Mouse (Mus musculus) cerebellum, adult 11-12 months (tissue): ENCODE results near the gene Usp54.
"Not testable (repeated sequence)": the region's sequence is repeated elsewhere in the genome, so short reads cannot be mapped to it uniquely, and the experiment has no call there.

Experiments
- DNase-seq: peaks from one replicate; pipeline ENCODE4 v3.0.0; 2022

Gene Usp54

DNA sequence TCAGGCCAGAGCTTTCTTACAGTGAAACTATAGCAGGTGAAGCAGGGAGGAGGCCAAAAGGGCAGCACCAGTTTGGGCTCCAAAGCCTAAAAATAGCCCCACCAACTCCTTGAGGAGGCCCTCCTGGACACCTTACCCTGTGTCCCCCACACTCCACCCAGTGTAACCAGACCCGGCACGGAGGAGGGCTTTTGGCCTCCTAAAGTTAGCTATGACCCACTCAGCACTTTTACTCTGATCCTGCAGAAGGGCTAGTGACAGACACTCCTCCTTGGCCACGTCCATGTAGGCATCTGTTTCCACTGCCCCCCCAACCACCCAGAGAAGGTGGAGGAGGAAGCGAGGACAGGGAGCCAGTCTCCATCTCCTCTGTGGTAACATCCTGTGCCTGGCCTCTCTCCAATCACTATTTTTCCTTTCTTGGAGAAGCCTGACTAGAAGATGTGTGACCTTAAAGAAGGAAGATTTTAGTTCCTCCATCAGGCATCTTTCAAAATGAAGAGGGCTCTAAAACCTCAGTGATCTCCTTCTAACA, 10.9 kb upstream of the Usp54 start:
- no peak for DNase-seq

DNA sequence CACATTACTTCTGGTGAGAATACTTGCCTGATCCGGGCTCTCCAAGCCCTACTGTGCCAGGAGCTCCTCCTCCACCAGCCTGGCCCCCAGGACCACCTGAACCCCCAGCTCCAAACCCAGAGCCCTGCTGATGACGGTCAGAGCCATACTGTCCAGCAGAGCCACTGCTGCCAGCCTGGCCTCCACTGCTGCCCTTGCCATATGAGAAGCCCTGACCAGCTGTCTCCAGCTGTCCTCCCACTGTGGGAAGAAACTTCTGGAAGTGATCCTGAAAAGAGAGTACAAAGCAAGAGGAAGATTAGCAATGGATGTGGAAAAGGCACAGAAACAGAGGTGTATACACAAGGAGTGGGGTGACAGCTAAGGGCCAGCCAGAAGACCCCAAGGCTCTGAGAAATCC, 10.1 kb upstream of the Usp54 start:
- no peak for DNase-seq

GRCm38 (mm10) chr14:20646381-20646780, 5.5 kb upstream of the Usp54 start:
- DNase-seq, result no peak

GRCm38 (mm10) chr14:20645547-20645946, 4.7 kb upstream of the Usp54 start:
- DNase-seq, result no peak

DNA sequence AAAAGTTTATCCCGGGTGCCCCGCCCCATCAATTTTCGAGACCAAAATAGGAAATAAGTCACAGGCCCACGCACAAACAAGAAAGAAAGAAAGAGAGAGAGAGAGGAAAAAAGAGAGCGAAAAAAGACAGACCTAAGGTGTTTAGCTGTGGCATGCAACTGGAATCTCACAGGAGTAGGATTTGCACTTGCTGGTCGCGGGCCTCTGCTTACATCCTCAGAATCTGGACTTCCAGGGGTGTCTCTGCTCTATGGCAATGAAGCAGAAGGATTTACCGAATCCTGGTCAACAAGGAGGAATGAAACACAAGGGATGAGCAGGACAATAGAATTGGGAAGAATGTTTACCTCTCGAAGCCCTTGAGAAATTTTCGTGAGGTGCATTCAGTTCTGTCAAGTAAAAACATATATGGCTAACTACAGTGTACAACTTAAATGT, 594 bp upstream of the Usp54 start:
- DNase-seq, result no peak

- peak; percentile 51 for DNase-seq
Measured at GRCm38 (mm10) chr14:20639918-20640619, 794 bp downstream of the Usp54 start.

DNA sequence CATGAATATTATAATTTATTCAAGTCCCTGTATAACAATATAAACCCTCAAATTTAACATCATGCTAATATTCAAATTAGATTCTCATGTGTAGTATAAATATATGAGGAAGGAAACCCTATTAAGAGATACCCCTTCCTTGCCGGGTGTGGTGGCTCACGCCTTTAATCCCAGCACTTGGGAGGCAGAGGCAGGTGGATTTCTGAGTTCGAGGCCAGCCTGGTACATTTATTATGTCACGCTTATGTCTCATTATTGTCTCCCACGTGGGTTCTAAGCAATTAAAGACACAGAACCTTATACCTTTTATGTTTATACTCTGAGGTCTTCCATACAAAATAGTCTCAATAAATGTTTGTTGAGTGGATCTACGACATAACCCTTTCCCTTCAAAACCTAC, 2.2 kb downstream of the Usp54 start:
- DNase-seq, result no peak

DNA sequence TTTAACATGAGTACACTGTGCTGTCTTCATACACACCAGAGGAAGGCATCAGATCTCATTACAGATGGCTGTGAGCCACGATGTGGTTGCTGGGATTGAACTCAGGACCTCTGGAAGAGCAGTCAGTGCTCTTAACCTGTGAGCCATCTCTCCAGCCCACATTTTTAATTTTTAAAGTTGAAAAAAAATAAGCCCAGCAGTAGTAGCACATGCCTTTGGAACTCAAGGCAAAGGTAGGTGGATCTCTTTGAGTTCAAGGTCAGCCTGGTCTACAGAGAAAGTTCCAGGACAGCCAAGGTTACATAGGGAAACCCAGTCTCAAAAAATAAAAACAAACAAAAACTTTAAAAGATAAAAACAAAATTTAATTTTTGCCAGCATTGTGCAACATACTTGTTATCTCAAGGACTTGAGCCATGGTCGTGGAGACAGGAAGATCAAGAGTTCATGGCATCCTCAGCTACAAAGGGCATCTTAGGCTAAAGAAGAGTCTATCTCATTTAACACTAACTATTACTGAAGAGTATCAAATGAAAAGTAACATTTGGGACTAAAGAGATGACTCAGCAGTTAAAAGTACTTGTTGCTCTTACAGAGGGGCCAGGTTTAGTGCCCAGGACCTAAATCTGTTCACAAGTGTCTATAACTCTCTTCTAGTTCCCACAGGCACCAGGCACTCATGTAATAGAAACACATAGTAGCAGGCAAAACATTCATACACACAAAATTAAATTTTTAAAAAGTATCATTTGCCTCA, 2.9 kb downstream of the Usp54 start:
- DNase-seq, result no peak

GRCm38 (mm10) chr14:20636968-20637367, 3.9 kb downstream of the Usp54 start:
- not testable (repeated sequence) for DNase-seq

GRCm38 (mm10) chr14:20635546-20635945, 5.3 kb downstream of the Usp54 start:
- no peak for DNase-seq

DNA sequence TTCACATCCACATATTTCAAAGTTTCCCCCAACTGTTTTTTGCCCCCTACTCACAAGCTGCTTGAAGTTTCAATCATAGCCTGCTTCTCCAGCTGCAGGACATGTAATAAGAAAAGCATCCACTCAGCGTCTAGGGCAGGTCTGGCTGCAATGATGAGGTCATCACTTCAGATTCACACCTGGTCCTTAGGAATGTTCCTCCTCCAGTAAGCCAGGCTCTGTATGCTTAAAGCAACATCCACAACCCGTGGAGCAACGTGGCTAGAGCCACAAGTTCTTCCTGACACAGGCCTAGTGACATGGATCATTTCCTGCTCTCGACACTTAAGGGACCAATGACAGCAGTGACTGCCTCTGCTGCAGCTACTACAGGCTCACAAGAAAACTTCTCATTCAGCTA, 9.6 kb downstream of the Usp54 start:
- no peak for DNase-seq

GRCm38 (mm10) chr14:20626971-20627370, 13.9 kb downstream of the Usp54 start:
- peak; percentile 37 for DNase-seq

DNA sequence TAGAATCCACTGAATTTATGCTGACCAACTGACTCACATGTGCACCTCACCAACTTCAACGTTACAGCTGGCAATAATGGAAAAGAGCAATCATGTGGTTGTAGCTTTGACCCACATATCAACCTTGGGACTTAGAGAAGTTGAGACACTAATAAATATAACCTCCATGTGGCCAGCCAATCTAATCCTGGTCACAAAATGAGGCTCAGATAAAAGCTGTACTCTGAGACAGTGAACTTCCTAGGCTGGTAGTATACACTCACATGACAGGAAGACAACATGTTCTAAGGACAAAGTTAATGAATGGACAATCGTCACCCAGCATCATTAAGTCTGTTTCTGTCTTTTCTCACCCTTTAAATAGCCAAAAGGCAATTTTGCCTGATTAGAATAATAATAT, 14.4 kb downstream of the Usp54 start:
- no peak for DNase-seq

DNA sequence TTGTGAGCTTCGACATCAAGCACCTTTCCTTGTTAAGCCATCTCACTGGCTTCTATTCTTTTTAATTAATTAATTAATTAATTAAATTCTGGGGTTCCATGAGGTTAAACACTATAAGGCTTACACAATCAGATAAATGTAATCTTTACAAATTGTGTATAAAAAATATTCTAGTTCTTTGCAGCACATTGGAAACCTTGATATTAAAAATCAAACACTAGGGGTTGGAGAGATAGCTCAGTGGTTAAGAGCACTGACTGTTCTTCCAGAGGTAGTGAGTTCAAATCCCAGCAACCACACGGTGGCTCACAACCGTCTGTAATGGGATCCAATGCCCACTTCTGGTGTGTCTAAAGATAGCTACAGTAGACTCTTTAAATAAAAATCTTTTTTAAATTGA, 18.0 kb downstream of the Usp54 start:
- no peak for DNase-seq

- DNase-seq, result no peak
Measured at GRCm38 (mm10) chr14:20622412-20622811, 18.5 kb downstream of the Usp54 start.

GRCm38 (mm10) chr14:20621903-20622302, 19.0 kb downstream of the Usp54 start:
- no peak for DNase-seq

DNA sequence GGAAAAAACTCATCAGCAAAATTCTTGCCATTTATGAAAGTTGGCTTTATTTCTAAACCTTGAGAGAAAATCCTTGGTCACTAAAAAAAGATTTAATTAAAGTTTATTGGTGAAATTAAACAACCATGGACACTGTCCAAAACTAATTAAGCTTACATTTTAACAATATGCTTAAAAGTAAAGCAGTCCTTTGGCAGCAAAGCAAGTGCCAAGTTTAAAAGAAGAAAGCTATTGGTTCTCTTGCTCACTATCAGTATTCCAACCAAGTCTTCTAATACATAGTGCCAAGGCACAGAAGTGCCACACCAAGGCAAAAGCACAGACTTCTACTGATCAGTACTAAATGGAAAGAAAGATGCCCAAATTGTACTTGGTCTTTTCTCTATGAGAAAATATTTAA, 21.7 kb downstream of the Usp54 start:
- DNase-seq, result no peak

DNA sequence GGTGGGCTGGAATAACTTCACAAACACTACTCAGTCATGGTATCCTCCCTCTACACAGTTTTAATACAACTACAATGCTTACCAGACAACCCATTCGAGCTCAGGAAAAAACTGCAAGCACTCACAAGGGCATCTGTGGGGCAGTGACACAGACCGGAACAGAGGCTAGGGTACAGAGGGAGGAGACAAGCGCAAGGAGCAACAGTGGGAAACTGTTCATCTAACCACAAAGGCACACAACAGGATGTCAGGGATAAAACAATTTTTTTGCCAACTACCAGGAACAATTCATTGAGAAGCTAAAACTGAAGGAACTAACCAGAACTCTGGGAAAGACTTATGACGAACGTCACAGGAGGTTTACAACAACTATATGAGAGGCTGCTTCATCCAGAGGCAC, 22.7 kb downstream of the Usp54 start:
- no peak for DNase-seq

DNA sequence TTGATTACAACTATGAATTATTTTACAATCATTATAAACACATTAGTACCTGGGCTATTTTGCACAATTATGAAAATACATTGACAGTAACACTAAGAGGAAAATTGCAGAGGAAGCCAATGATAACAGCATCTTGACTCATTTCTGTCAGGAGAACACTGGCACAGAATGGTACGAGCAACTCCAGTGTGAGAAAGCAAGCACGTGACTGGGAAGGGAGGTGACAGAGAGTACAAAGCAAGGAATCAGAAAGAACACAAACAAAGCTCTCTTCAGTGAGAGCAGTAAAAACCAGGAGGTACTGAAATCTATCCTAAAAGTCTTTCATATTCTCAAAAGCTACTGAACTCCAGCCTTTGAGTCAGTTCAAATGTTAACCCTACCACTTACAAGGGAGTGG, 24.4 kb downstream of the Usp54 start:
- no peak for DNase-seq

- no peak for DNase-seq
Measured at GRCm38 (mm10) chr14:20615075-20615474, 25.8 kb downstream of the Usp54 start.

DNA sequence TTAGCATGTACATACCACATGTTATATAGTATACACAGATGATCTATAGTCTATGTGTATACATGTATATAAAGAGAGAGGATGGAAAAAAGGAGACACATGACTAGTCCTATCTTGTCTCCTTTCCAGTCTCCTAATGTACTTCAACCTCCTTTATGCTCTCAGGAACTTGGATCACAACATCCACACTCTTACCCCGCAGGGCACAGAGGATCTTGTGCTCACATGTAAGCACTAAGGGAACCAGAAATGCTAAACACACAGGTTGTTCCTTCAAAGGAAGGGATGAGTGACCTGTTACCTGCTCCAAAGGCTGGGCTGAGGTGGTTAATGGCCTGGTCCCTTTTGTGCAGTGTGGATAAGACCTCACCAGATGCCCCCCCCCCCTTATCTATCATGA, 28.0 kb downstream of the Usp54 start:
- DNase-seq, result no peak

DNA sequence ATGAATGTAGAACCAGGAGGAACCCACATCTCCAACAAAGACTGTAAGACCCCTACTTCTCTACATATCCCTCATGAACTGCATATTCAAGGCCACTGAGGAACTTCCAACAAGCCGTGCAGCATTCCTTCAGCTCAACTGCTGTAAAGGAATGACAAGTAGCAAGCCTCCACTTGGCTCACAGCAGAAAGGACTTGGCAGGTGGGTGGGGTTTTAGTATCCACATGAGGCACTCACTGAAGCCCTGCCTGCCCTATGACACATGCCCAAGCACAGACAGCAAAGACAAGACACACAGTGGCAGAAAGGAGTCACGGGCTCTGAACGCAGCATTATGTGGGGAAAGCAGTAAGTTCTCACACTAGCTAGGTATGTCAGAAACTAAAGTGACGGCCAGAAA, 30.7 kb downstream of the Usp54 start:
- DNase-seq, result no peak

- DNase-seq, result no peak
Measured at GRCm38 (mm10) chr14:20609519-20609918, 31.3 kb downstream of the Usp54 start.

- DNase-seq, result no peak
Measured at GRCm38 (mm10) chr14:20607396-20608126, 33.3 kb downstream of the Usp54 start.
